In genomic region chr9:60027234-60027633, GRCm38 (mm10) we compare ENCODE assay signal across 16 mouse cellular contexts.
"Had no signal": no experiment of that assay in that cellular context is flagged by ENCODE, and none has a peak within 500 bp of the region (broad histone marks: within the 10 kb centered on the region; RNA-seq: fewer than 3 reads in every experiment).

No protein-coding gene starts in this region.

- H3K4me2 ChIP-seq: liver, embryonic 13.5 days; lung, embryonic 15.5 days; midbrain, embryonic 11.5 days; neural tube, embryonic 12.5 days; neural tube, embryonic 15.5 days had no signal

- H3K27ac ChIP-seq: liver, embryonic 13.5 days; lung, embryonic 15.5 days; neural tube, embryonic 12.5 days; neural tube, embryonic 15.5 days had no signal

- H3K4me1 ChIP-seq: liver, embryonic 13.5 days had no signal

- H3K27me3 ChIP-seq: liver, embryonic 13.5 days; lung, embryonic 15.5 days; neural tube, embryonic 12.5 days; neural tube, embryonic 15.5 days had no signal

- H3K4me3 ChIP-seq: liver, embryonic 13.5 days; lung, embryonic 15.5 days; neural tube, embryonic 12.5 days; neural tube, embryonic 15.5 days had no signal

- H3K9me3 ChIP-seq: liver, embryonic 13.5 days; lung, embryonic 15.5 days; megakaryocyte, embryonic 14.5 days; neural tube, embryonic 12.5 days; neural tube, embryonic 15.5 days had no signal

- DNase-seq: kidney, adult 9 months; kidney, postnatal 14 days; kidney, postnatal 4 days; left cerebral cortex, postnatal 4 days; liver, embryonic 13.5 days; lung, postnatal 10 days; lung, postnatal 36 days; midbrain, embryonic 14.5 days; right cerebral cortex, postnatal 14 days; right cerebral cortex, postnatal 4 days; thymus, postnatal 25 days had no signal

- H3K9ac ChIP-seq: liver, embryonic 13.5 days; lung, embryonic 15.5 days; neural tube, embryonic 12.5 days; neural tube, embryonic 15.5 days had no signal

- H3K36me3 ChIP-seq: liver, embryonic 13.5 days; lung, embryonic 15.5 days; neural tube, embryonic 12.5 days; neural tube, embryonic 15.5 days had no signal
